Mouse (Mus musculus) spleen, adult 2 months (tissue): ENCODE data around the gene Lpo. TPM values are rescaled to one million over a fixed set of nuclear protein-coding genes. Genes with fewer than 3 reads are reported as not detected.

Source experiments
- DNase-seq, 2 experiments: peaks; one replicate each; pipeline versions ENCODE4 v3.0.0 to v3.0.0-alpha.2; 2012 to 2021; ENCODE audit warnings: low spot score in 2 of 2, low read depth in 1 of 2
- H3K27ac ChIP-seq: fragments of 200-500 bp; 2 replicates; pipeline ENCODE4 v1.5.1; 2012; ENCODE audit warnings: low read length, inconsistent platforms; ENCODE audit not compliant: insufficient read depth
- H3K27me3 ChIP-seq: fragments of 200-500 bp; 2 replicates; pipeline ENCODE4 v1.6.1; 2012; ENCODE audit warnings: mild to moderate bottlenecking, moderate library complexity, low read length, inconsistent platforms; ENCODE audit not compliant: control insufficient read depth, insufficient read depth
- H3K36me3 ChIP-seq: fragments of 200-500 bp; 2 replicates; pipeline ENCODE4 v1.6.1; 2012; ENCODE audit warnings: mild to moderate bottlenecking, low read length, inconsistent platforms; ENCODE audit not compliant: control insufficient read depth, insufficient read depth
- H3K4me1 ChIP-seq: fragments of 200-500 bp; 2 replicates; pipeline ENCODE4 v1.6.1; 2011; ENCODE audit warnings: inconsistent platforms; ENCODE audit not compliant: control insufficient read depth, insufficient read depth, insufficient read length
- H3K4me3 ChIP-seq: fragments of 200-500 bp; 2 replicates; pipeline ENCODE4 v1.5.1; 2011; ENCODE audit warnings: mild to moderate bottlenecking, inconsistent platforms; ENCODE audit not compliant: insufficient read depth, insufficient read length; ENCODE audit errors: extremely low read depth
- CTCF ChIP-seq: fragments of 200-500 bp; IDR thresholded peaks from 2 replicates; pipeline ENCODE4 v1.5.1; 2011; ENCODE audit warnings: mild to moderate bottlenecking, inconsistent platforms; ENCODE audit not compliant: insufficient read depth, insufficient read length, insufficient replicate concordance; ENCODE audit errors: extremely low read depth
- POLR2A ChIP-seq: fragments of 200-500 bp; IDR thresholded peaks from 2 replicates; pipeline ENCODE4 v1.6.1; 2011; ENCODE audit warnings: low read depth, low read length, inconsistent platforms
- WGBS: fragments of 180-500 bp; shearing (Covaris S2); methylation state at CpG from one replicate; pipeline ENCODE4 v1.1.7; 2018; 5-methylcytosine and 5-hydroxymethylcytosine counted together
- polyA plus RNA-seq: library from polyadenylated mRNA; depleted of rRNA; stranded (reverse); fragments of >200 nt; gene quantifications from 2 replicates; pipeline ENCODE4 v1.2.3, GENCODE M21; 2012

Lpo gene
- polyA plus RNA-seq, 1 experiment: 0.02 TPM

GRCm38 (mm10) chr11:87780130-87780529, 48.0 kb downstream of the Lpo start:
- 91% methylated on average over 8 of the region's 8 CpGs for WGBS
- no peak for DNase-seq
- H3K27ac ChIP-seq: no peak overlapping the region
- H3K36me3 ChIP-seq: no peaks in the 10 kb centered on the region
- H3K4me1 ChIP-seq: no peaks in the 10 kb centered on the region; the same call in 1 of the 2 replicates
- TF ChIP-seq POLR2A: no peak
- no peak for TF ChIP-seq CTCF
- no peaks in the 10 kb centered on the region for H3K27me3 ChIP-seq
- no peak overlapping the region for H3K4me3 ChIP-seq

- DNase-seq: no peak
- no peaks in the 10 kb centered on the region for H3K36me3 ChIP-seq
- H3K4me3 ChIP-seq: no peak overlapping the region
- no peak for TF ChIP-seq POLR2A
- no peak for TF ChIP-seq CTCF
- 72% methylated on average over 4 of the region's 4 CpGs for WGBS
- no peaks in the 10 kb centered on the region for H3K27me3 ChIP-seq
- H3K27ac ChIP-seq: no peak overlapping the region
- no peaks in the 10 kb centered on the region; the same call in 1 of the 2 replicates for H3K4me1 ChIP-seq
These were observed 48.7 kb downstream of the Lpo start for GRCm38 (mm10) chr11:87779392-87779791.

- no peak for DNase-seq
- 79% methylated on average over 12 of the region's 12 CpGs for WGBS
- TF ChIP-seq POLR2A: no peak
- no peak for TF ChIP-seq CTCF
- Histone ChIP-seq H3K36me3 (no peaks in the 10 kb centered on the region), H3K27me3 (no peaks in the 10 kb centered on the region), H3K27ac (no peak overlapping the region), H3K4me3 (no peak overlapping the region), H3K4me1 (no peaks in the 10 kb centered on the region; the same call in 1 of the 2 replicates)
These were observed 49.2 kb downstream of the Lpo start for GRCm38 (mm10) chr11:87778915-87779314.

- no peak for DNase-seq
- H3K27me3 ChIP-seq: no peaks in the 10 kb centered on the region
- no peak overlapping the region for H3K27ac ChIP-seq
- H3K4me1 ChIP-seq: no peaks in the 10 kb centered on the region; the same call in 1 of the 2 replicates
- TF ChIP-seq CTCF (no peak), POLR2A (no peak)
- H3K4me3 ChIP-seq: no peak overlapping the region; the same call in 1 of the 2 replicates
- WGBS: 54% methylated on average over 28 of the region's 32 CpGs
- H3K36me3 ChIP-seq: no peaks in the 10 kb centered on the region
These were observed 49.9 kb downstream of the Lpo start for GRCm38 (mm10) chr11:87778100-87778765.

- no peak for DNase-seq
- Histone ChIP-seq H3K4me3 (no peak overlapping the region), H3K4me1 (no peaks in the 10 kb centered on the region), H3K27me3 (no peaks in the 10 kb centered on the region), H3K36me3 (no peaks in the 10 kb centered on the region), H3K27ac (no peak overlapping the region)
- TF ChIP-seq CTCF (no peak), POLR2A (no peak)
- WGBS: 94% methylated on average over 3 of the region's 3 CpGs
These were observed 55.7 kb downstream of the Lpo start for GRCm38 (mm10) chr11:87772354-87772753.

- Histone ChIP-seq H3K36me3 (no peaks in the 10 kb centered on the region), H3K27me3 (no peaks in the 10 kb centered on the region), H3K4me3 (no peak overlapping the region), H3K4me1 (no peaks in the 10 kb centered on the region), H3K27ac (no peak overlapping the region)
- no peak for TF ChIP-seq POLR2A
- TF ChIP-seq CTCF: peak; percentile 95; the same call in 1 of the 2 replicates
- DNase-seq: peak; percentile 60 to 84
- WGBS: 55% methylated on average over 3 of the region's 3 CpGs
These were observed 57.1 kb downstream of the Lpo start for GRCm38 (mm10) chr11:87770989-87771388.

- no peak overlapping the region for H3K27ac ChIP-seq
- TF ChIP-seq CTCF (no peak), POLR2A (no peak)
- H3K27me3 ChIP-seq: peaks cover 7% of the 10 kb centered on the region
- DNase-seq: no peak
- H3K4me3 ChIP-seq: no peak overlapping the region
- no peaks in the 10 kb centered on the region for H3K36me3 ChIP-seq
- H3K4me1 ChIP-seq: peaks cover 5% of the 10 kb centered on the region
- 88% methylated on average over 4 of the region's 4 CpGs for WGBS
These were observed 59.3 kb downstream of the Lpo start for GRCm38 (mm10) chr11:87768745-87769144.
